Mouse (Mus musculus) myocyte (in vitro differentiated cells): ENCODE data around the gene Cdc34.

ENCODE experiments used
- CEBPB ChIP-seq: IDR thresholded peaks from 2 replicates; pipeline ENCODE4 v1.6.1; 2011; ENCODE audit warnings: mild to moderate bottlenecking, moderate library complexity; ENCODE audit not compliant: poor library complexity, insufficient read depth, severe bottlenecking
- E2F4 ChIP-seq: IDR thresholded peaks from one replicate; pipeline ENCODE4 v1.6.1; 2011; ENCODE audit warnings: mild to moderate bottlenecking, control low read depth, moderate library complexity; ENCODE audit not compliant: insufficient read depth
- MAX ChIP-seq: IDR thresholded peaks from one replicate; pipeline ENCODE4 v1.6.1; 2011; ENCODE audit warnings: low read depth, mild to moderate bottlenecking, control low read depth
- MYOD1 ChIP-seq, 3 experiments: IDR thresholded peaks; one replicate each; pipeline ENCODE4 v1.6.1; 2011; ENCODE audit warnings: control low read depth in 2 of 3, low read depth in 2 of 3, mild to moderate bottlenecking in 2 of 3, moderate library complexity in 1 of 3; ENCODE audit not compliant: insufficient read length in 2 of 3, control insufficient read depth in 1 of 3
- MYOG ChIP-seq, 3 experiments: IDR thresholded peaks; one replicate each; pipeline ENCODE4 v1.6.1; 2011; ENCODE audit warnings: control low read depth in 2 of 3, low read depth in 2 of 3, mild to moderate bottlenecking in 2 of 3; ENCODE audit not compliant: insufficient read length in 2 of 3, control insufficient read depth in 1 of 3, insufficient read depth in 1 of 3
- POLR2A ChIP-seq: IDR thresholded peaks from one replicate; pipeline ENCODE4 v1.6.1; 2011; ENCODE audit warnings: low read depth, mild to moderate bottlenecking, control low read depth, moderate library complexity; ENCODE audit not compliant: insufficient read length
- POLR2AphosphoS2 ChIP-seq: IDR thresholded peaks from one replicate; pipeline ENCODE4 v1.6.1; 2011; ENCODE audit warnings: low read depth, control low read depth; ENCODE audit not compliant: insufficient read length
- REST ChIP-seq: IDR thresholded peaks from one replicate; pipeline ENCODE4 v1.6.1; 2011; ENCODE audit warnings: mild to moderate bottlenecking, control low read depth, moderate library complexity; ENCODE audit not compliant: insufficient read depth, insufficient read length
- TCF12 ChIP-seq: IDR thresholded peaks from one replicate; pipeline ENCODE4 v1.6.1; 2011; ENCODE audit warnings: mild to moderate bottlenecking, control low read depth; ENCODE audit not compliant: poor library complexity, insufficient read depth, severe bottlenecking
- TCF3 ChIP-seq: IDR thresholded peaks from one replicate; pipeline ENCODE4 v1.6.1; 2011; ENCODE audit warnings: low read depth, control low read depth; ENCODE audit not compliant: insufficient read length
- USF1 ChIP-seq: IDR thresholded peaks from one replicate; pipeline ENCODE4 v1.6.1; 2011; ENCODE audit warnings: low read depth, mild to moderate bottlenecking, control low read depth, moderate library complexity

GRCm38 (mm10) chr10:79736706-79737105 is 54.7 kb downstream of the Cdc34 start:
- no peak for TF ChIP-seq TCF12
- no peak for TF ChIP-seq POLR2A
- no peak for TF ChIP-seq USF1
- TF ChIP-seq TCF3: no peak
- no peak for TF ChIP-seq CEBPB
- TF ChIP-seq MAX: no peak
- TF ChIP-seq MYOG (IDR thresholded peaks at IDR 0.05; ENCODE audit: control insufficient read depth in 1 of 3, insufficient read depth in 1 of 3, insufficient read length in 2 of 3, low read depth in 2 of 3): no peak
- TF ChIP-seq E2F4: no peak
- TF ChIP-seq POLR2AphosphoS2: no peak
- no peak for TF ChIP-seq MYOD1 (IDR thresholded peaks at IDR 0.05; ENCODE audit: control insufficient read depth in 1 of 3, insufficient read length in 2 of 3, low read depth in 2 of 3)
- TF ChIP-seq REST: no peak
